Mouse (Mus musculus): ENCODE results near the gene Ascl3. TPM values are rescaled to one million over a fixed set of nuclear protein-coding genes. Genes with fewer than 3 reads are reported as not detected.

Gene Ascl3
- polyA plus RNA-seq, 1 experiment from 2014 or later = 0.40 TPM

- no peak overlapping the region for H3K4me3 ChIP-seq (replicated peaks)
- peaks cover 82% of the 10 kb centered on the region for H3K36me3 ChIP-seq
- no peaks in the 10 kb centered on the region for H3K27me3 ChIP-seq
- H3K4me2 ChIP-seq (replicated peaks) = no peak overlapping the region
- H3K9ac ChIP-seq (replicated peaks) = no peak overlapping the region
- WGBS = 90% methylated on average over 4 of the region's 4 CpGs
- no peaks in the 10 kb centered on the region for H3K4me1 ChIP-seq (replicated peaks)
- no peak overlapping the region for H3K27ac ChIP-seq
- no peak for ATAC-seq
- H3K9me3 ChIP-seq = no peaks in the 10 kb centered on the region
These were observed 10.2 kb upstream of the Ascl3 start for GRCm38 (mm10) chr7:109741703-109742102.

GRCm38 (mm10) chr7:109741060-109741459 lies 9.5 kb upstream of the Ascl3 start:
- Histone ChIP-seq H3K4me2 (replicated peaks) (no peak overlapping the region), H3K4me3 (replicated peaks) (no peak overlapping the region), H3K36me3 (peaks cover 82% of the 10 kb centered on the region), H3K9me3 (no peaks in the 10 kb centered on the region), H3K4me1 (replicated peaks) (no peaks in the 10 kb centered on the region), H3K27ac (no peak overlapping the region), H3K27me3 (no peaks in the 10 kb centered on the region), H3K9ac (replicated peaks) (no peak overlapping the region)
- no peak for ATAC-seq
- WGBS = 92% methylated on average over 1 of the region's 1 CpGs

GRCm38 (mm10) chr7:109739822-109740370 lies 8.4 kb upstream of the Ascl3 start:
- Histone ChIP-seq H3K27me3 (no peaks in the 10 kb centered on the region), H3K9ac (replicated peaks) (no peak overlapping the region), H3K4me2 (replicated peaks) (no peak overlapping the region), H3K36me3 (peaks cover 84% of the 10 kb centered on the region), H3K4me1 (replicated peaks) (no peaks in the 10 kb centered on the region), H3K27ac (no peak overlapping the region), H3K4me3 (replicated peaks) (no peak overlapping the region), H3K9me3 (no peaks in the 10 kb centered on the region)
- ATAC-seq = no peak
- 94% methylated on average over 5 of the region's 5 CpGs for WGBS

GRCm38 (mm10) chr7:109734806-109735205 lies 3.3 kb upstream of the Ascl3 start:
- no peak for ATAC-seq
- Histone ChIP-seq H3K9me3 (no peaks in the 10 kb centered on the region), H3K4me3 (replicated peaks) (no peak overlapping the region), H3K27ac (no peak overlapping the region), H3K4me2 (replicated peaks) (no peak overlapping the region), H3K9ac (replicated peaks) (no peak overlapping the region), H3K27me3 (no peaks in the 10 kb centered on the region), H3K36me3 (peaks cover 49% of the 10 kb centered on the region), H3K4me1 (replicated peaks) (no peaks in the 10 kb centered on the region)
- 93% methylated on average over 4 of the region's 4 CpGs for WGBS

GRCm38 (mm10) chr7:109723697-109724096 lies 7.8 kb downstream of the Ascl3 start, which contains the start of gene BC051019:
BC051019 (minus strand) TSS chr7:109723850.
- WGBS = 96% methylated on average over 5 of the region's 5 CpGs
- no peaks in the 10 kb centered on the region for H3K9me3 ChIP-seq
- no peak for ATAC-seq

GRCm38 (mm10) chr7:109723114-109723513 lies 8.4 kb downstream of the Ascl3 start:
- Histone ChIP-seq H3K4me3 (replicated peaks) (no peak overlapping the region), H3K27ac (no peak overlapping the region), H3K4me1 (replicated peaks) (no peaks in the 10 kb centered on the region), H3K4me2 (replicated peaks) (no peak overlapping the region), H3K27me3 (no peaks in the 10 kb centered on the region), H3K9ac (replicated peaks) (no peak overlapping the region), H3K36me3 (no peaks in the 10 kb centered on the region), H3K9me3 (no peaks in the 10 kb centered on the region)
- no peak for ATAC-seq
- WGBS = 92% methylated on average over 8 of the region's 8 CpGs

More at GRCm38 (mm10) chr7:109723697-109724096, 7.8 kb downstream of the Ascl3 start, which contains the start of gene BC051019:
- H3K4me1 ChIP-seq (replicated peaks) = no peaks in the 10 kb centered on the region
- H3K4me2 ChIP-seq (replicated peaks) = no peak within 1 kb of the TSS
- H3K27ac ChIP-seq = no peak within 1 kb of the TSS
- H3K9ac ChIP-seq (replicated peaks) = no peak within 1 kb of the TSS
- no peaks in the 10 kb centered on the region for H3K36me3 ChIP-seq
- no peaks in the 10 kb centered on the region for H3K27me3 ChIP-seq
- H3K4me3 ChIP-seq (replicated peaks) = no peak within 1 kb of the TSS

GRCm38 (mm10) chr7:109722618-109723017 lies 8.9 kb downstream of the Ascl3 start:
- Histone ChIP-seq H3K4me3 (replicated peaks) (no peak overlapping the region), H3K9me3 (no peaks in the 10 kb centered on the region), H3K27me3 (no peaks in the 10 kb centered on the region), H3K36me3 (no peaks in the 10 kb centered on the region), H3K4me2 (replicated peaks) (no peak overlapping the region), H3K4me1 (replicated peaks) (no peaks in the 10 kb centered on the region), H3K27ac (no peak overlapping the region), H3K9ac (replicated peaks) (no peak overlapping the region)
- 93% methylated on average over 2 of the region's 2 CpGs for WGBS
- no peak for ATAC-seq

GRCm38 (mm10) chr7:109719286-109719685 lies 12.2 kb downstream of the Ascl3 start:
- Histone ChIP-seq H3K36me3 (no peaks in the 10 kb centered on the region), H3K4me1 (replicated peaks) (no peaks in the 10 kb centered on the region), H3K9ac (replicated peaks) (no peak overlapping the region), H3K9me3 (no peaks in the 10 kb centered on the region), H3K27me3 (no peaks in the 10 kb centered on the region), H3K27ac (no peak overlapping the region), H3K4me2 (replicated peaks) (no peak overlapping the region), H3K4me3 (replicated peaks) (no peak overlapping the region)
- ATAC-seq = 0 out of 2 replicates have a peak, but pooled peaks have one; percentile 24
- WGBS = 73% methylated on average over 9 of the region's 9 CpGs

GRCm38 (mm10) chr7:109713434-109713982 lies 18.0 kb downstream of the Ascl3 start:
- WGBS = 86% methylated on average over 2 of the region's 2 CpGs

GRCm38 (mm10) chr7:109712198-109712597 lies 19.3 kb downstream of the Ascl3 start:
- ATAC-seq = no peak

More at GRCm38 (mm10) chr7:109713434-109713982, 18.0 kb downstream of the Ascl3 start:
- no peaks in the 10 kb centered on the region for H3K9me3 ChIP-seq
- no peak overlapping the region for H3K27ac ChIP-seq
- H3K36me3 ChIP-seq = peaks cover 27% of the 10 kb centered on the region
- ATAC-seq = no peak
- H3K4me3 ChIP-seq (replicated peaks) = no peak overlapping the region
- no peak overlapping the region for H3K9ac ChIP-seq (replicated peaks)
- H3K4me2 ChIP-seq (replicated peaks) = no peak overlapping the region
- H3K4me1 ChIP-seq (replicated peaks) = no peaks in the 10 kb centered on the region
- H3K27me3 ChIP-seq = no peaks in the 10 kb centered on the region

GRCm38 (mm10) chr7:109710069-109710468 lies 21.5 kb downstream of the Ascl3 start:
- H3K9ac ChIP-seq (replicated peaks) = no peak overlapping the region
- no peak for ATAC-seq
- no peak overlapping the region for H3K27ac ChIP-seq
- WGBS = 91% methylated on average over 1 of the region's 1 CpGs
- no peak overlapping the region for H3K4me3 ChIP-seq (replicated peaks)
- H3K36me3 ChIP-seq = peaks cover 27% of the 10 kb centered on the region
- H3K4me1 ChIP-seq (replicated peaks) = no peaks in the 10 kb centered on the region
- no peak overlapping the region for H3K4me2 ChIP-seq (replicated peaks)
- no peaks in the 10 kb centered on the region for H3K9me3 ChIP-seq
- no peaks in the 10 kb centered on the region for H3K27me3 ChIP-seq

More at GRCm38 (mm10) chr7:109712198-109712597, 19.3 kb downstream of the Ascl3 start:
- Histone ChIP-seq H3K9me3 (no peaks in the 10 kb centered on the region), H3K27ac (no peak overlapping the region), H3K9ac (replicated peaks) (no peak overlapping the region), H3K36me3 (peaks cover 27% of the 10 kb centered on the region), H3K4me2 (replicated peaks) (no peak overlapping the region), H3K4me1 (replicated peaks) (no peaks in the 10 kb centered on the region), H3K27me3 (no peaks in the 10 kb centered on the region), H3K4me3 (replicated peaks) (no peak overlapping the region)
- 94% methylated on average over 7 of the region's 7 CpGs for WGBS

- 86% methylated on average over 3 of the region's 3 CpGs for WGBS
- H3K36me3 ChIP-seq = peaks cover 27% of the 10 kb centered on the region
- no peak overlapping the region for H3K4me2 ChIP-seq (replicated peaks)
- H3K4me3 ChIP-seq (replicated peaks) = no peak overlapping the region
- no peak for ATAC-seq
- no peak overlapping the region for H3K27ac ChIP-seq
- peaks cover 5% of the 10 kb centered on the region; the same call in 1 of the 2 replicates for H3K4me1 ChIP-seq (replicated peaks)
- no peaks in the 10 kb centered on the region for H3K9me3 ChIP-seq
- no peaks in the 10 kb centered on the region for H3K27me3 ChIP-seq
- H3K9ac ChIP-seq (replicated peaks) = no peak overlapping the region
These were observed 22.6 kb downstream of the Ascl3 start for GRCm38 (mm10) chr7:109708961-109709382.
